Mouse (Mus musculus): ENCODE measurements around the gene Rnf43.

Gene Rnf43

DNA sequence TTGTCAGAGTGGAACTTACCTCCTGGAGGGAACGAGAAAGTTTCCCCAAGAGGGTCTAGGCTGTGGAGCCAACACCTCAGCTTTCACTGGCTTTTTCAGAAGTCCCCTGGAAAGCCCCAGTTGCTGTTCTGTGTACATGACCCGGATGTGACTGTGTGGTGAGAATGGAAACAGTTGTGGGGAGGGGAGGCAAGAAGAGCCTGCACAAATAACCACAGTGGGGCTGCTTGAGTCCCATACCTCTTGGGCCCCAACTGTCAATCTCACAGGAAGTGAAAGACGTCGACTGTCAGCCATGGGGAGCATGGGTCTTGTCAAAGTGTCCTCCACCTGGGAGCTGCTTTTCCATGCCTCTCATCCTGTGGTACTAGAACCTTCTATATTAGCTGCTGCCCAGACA is 82.4 kb downstream of the Rnf43 start:
- DNase-seq (ENCODE audit: low read depth, low spot score): no peak

DNA sequence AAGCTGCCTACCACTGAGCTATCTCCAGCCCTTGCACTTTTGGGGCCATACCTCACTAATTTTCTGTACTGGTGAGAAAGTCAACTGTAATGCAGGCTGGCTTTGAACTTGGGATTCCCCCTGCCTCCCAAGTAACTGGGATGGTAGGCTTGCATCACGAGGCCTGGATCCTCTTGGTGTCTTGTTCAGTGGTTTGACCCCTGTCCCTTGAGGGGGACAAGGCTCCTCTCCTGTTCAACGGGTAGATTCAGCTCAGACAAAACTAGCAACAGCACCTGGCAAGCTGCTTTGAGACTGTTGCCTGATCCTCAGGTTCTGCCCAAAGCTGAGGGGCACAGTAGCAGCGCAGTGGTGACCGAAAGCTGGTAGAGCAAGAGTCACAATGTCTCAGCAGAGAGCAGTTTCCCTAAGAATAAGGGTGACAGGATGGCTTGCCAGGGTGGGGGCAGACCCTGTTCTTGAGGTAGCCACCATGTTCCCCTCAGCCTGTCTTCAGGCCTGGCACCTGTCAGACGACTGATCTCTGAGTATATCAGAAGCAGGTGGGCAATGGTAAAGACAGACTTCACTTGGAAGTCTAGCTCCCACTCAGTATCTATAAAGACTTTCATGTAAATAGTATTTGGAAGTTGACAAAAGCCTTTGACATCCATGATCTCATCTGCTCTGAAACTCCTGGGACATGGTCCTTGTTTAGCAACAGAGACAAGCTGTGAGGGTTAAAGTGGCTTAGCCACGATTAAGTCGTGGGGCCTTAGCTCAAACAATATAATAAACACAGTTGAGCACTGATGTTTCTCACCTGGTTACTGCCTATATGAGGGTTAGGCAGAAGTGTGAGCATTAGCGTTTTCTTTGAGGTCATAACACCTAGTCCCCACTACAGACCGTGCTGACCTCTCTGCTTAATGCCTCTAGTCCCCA is 83.4 kb downstream of the Rnf43 start:
- no peak for DNase-seq (ENCODE audit: low read depth, low spot score)

DNA sequence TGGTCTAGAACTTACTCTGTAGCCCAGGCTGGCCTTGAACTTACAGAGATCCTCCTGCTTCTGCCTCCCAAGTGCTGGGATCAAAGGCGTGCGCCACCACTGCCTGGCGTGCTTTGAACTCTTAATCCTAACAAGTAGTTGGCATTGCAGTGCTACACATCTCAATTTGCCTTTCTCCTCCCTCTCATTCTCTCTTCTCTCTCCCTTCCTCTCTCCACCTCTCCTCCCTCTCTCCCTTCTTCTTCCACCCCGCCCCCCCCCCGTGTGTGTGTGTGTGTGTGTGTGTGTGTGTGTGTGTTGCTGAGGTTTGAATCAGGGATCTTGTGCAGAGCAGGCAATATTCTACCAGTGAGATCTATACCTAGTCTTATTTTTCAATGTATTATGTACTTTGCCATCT is 84.8 kb downstream of the Rnf43 start:
- no peak for DNase-seq (ENCODE audit: low read depth, low spot score)

- DNase-seq (ENCODE audit: low read depth, low spot score): no peak
Measured at GRCm38 (mm10) chr11:87747716-87748115, 85.2 kb downstream of the Rnf43 start.

GRCm38 (mm10) chr11:87748132-87749119 is 85.9 kb downstream of the Rnf43 start:
- no peak for DNase-seq (ENCODE audit: low read depth, low spot score)

DNA sequence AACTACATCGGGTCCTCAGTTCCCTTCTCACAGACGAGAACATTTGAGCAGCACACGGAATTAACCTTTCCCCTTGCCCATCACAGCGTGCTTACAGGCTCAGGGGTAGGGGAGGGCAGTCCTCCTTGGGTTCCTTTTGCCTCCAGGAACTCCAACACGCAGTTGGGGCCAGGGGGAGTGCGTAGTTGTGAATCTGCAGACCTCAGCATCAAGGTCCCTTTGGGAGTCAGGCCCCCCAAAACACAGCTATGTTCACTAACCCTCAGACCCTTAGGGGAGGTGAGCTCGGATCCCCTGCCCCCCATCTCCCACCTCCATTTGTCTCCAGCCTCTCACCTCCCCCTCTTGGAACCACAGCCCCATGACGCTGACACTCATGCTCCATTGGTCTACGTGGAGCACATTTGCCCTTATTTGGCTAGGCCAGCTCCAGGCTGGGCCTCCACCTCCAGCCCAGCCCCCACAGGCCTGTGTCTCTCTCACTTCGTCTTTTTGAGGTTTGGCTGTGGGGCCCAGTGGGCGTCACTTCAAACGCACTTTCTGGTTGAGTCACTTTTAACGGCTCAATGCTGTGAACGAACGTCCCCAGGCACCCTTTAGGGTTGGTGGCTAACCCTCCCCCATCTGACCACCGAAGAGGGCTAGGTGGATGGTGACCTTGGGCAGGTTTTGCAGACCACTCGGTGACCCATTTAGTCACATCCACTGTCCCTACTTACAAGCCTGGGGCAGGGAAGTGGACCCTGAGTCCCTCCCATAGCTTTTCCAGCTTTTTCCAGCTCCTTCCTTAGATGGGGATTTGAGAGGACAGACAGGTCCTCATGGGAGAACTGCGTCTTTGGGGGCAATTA is 86.9 kb downstream of the Rnf43 start:
- no peak for DNase-seq (ENCODE audit: low read depth, low spot score)

DNA sequence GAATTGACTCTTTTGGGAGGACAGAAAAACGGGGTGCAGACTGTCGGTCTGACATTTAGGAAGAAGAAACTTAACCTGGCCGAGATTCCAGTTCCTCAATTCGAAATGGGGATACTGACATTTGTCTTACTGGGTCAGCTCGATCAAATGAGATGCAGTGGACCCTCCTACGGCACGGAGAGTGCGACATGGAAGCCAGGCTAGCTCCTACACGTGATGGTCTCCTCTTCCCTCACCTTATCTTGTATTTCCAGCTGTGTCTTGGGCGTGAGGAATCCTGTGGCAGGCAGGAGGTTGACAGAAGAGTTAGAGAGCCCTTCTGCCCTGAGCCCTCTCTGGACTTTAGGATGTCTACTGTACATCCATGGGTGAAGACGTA is 87.5 kb downstream of the Rnf43 start:
- DNase-seq (ENCODE audit: low read depth, low spot score): no peak

DNA sequence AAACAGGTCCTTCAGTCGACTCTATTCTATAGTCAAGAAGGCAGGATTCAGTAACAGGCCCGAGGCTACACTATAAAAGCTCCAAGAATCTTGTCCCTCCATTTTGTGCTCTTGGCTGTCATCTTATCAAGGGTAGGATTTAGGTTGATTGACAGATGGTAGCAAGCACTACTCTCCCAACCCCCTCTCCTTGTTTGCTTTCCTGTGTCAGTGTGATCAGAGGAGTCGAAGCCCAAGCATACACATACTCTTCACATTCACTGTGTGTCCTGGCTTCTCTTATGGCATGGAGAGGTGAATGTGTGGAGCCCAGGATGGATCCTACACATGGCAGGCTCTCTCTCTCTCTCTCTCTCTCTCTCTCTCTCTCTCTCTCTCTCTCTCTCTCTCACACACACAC is 88.0 kb downstream of the Rnf43 start:
- no peak for DNase-seq (ENCODE audit: low read depth, low spot score)

DNA sequence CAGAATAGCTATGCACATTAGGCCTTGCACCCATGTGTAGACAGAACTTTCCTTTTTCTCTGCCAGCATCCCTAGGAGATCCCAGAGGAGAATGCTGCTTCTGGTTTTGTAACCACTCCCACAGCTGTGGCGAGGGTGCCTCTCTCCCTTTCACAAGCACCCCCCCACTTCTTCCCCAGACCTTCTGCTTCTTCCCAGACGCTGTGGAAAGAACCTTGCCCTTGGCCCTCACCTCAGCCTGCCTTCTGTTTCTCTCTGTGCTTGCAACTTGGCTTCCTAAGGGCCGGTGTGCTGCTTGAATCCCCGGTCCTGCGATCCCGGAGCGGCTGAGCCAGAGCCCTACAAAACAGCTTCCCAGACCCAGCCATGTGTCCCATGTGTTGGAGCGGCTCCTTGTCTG is 88.5 kb downstream of the Rnf43 start:
- no peak for DNase-seq (ENCODE audit: low read depth, low spot score)

GRCm38 (mm10) chr11:87751491-87751966 is 89.0 kb downstream of the Rnf43 start:
- no peak for DNase-seq (ENCODE audit: low read depth, low spot score)

- no peak for DNase-seq (ENCODE audit: low read depth, low spot score)
Measured at GRCm38 (mm10) chr11:87752307-87752706, 89.8 kb downstream of the Rnf43 start.

DNA sequence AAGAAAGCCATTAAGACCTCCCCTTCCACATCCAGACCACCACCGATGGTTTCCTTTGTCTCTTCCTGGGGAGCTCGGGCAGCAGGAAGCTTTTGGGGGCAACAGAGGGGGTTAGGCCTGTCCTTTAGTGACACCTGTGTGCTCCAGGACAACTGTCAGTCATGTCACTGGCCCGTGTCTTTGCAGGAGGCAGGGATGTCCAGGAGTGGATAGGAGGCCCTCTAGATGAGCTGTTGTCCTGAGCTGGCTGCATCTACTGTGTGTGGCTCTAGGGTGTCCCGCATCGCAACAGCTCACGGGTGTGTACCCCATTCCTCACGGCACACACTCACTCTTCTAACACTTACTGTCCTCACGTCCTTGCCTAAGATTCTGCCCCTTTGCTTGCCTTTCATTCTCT is 90.7 kb downstream of the Rnf43 start:
- no peak for DNase-seq (ENCODE audit: low read depth, low spot score)

DNA sequence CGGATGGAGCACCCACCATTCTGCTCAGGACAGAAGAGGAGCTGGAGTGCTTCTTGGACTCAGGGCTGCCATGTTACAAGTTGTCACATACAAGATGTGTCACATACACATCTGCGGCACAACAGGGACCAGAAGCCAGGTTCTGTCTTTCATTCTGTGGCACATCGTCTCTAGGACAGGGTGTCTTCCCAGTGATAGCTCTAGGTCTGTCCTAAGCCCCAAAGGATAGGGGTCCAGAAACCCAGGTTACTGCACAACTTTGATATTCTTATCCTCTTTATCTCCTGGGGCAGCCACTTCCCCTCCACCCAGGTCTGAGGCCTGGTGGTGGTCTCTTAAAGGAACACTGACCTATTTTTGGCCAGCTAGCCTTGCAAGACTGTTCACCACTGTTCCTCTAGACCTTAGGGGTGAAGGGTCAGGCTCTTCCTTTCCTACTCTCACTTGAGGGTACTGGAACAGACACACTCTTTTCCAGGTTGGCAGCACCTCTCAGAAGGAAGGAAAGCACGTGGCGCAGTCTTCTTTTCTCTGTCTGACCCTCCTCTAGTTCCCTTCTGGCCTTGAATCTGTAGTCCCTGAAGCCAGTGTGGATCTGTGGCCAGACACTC is 91.5 kb downstream of the Rnf43 start:
- DNase-seq (ENCODE audit: low read depth, low spot score): no peak

DNA sequence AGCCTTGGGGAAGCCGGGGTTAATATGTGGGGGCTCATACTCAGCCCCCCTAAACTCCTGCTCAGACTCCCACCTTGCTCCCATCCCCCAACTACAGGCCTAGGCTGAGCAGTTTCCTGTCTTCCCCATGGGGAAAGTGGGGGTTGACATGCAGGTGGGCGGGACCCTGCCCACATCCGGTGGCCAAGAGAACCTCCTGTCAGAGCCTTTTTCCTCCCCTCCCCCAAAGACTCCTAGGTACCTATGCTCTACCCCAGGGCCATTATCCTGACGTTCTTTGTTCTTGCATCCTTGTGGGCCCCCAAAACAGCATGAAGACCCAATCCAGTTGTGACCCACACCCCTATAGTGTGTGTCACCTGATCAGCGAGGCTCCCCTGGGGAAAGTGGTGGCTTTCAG is 92.1 kb downstream of the Rnf43 start:
- no peak for DNase-seq (ENCODE audit: low read depth, low spot score)

DNA sequence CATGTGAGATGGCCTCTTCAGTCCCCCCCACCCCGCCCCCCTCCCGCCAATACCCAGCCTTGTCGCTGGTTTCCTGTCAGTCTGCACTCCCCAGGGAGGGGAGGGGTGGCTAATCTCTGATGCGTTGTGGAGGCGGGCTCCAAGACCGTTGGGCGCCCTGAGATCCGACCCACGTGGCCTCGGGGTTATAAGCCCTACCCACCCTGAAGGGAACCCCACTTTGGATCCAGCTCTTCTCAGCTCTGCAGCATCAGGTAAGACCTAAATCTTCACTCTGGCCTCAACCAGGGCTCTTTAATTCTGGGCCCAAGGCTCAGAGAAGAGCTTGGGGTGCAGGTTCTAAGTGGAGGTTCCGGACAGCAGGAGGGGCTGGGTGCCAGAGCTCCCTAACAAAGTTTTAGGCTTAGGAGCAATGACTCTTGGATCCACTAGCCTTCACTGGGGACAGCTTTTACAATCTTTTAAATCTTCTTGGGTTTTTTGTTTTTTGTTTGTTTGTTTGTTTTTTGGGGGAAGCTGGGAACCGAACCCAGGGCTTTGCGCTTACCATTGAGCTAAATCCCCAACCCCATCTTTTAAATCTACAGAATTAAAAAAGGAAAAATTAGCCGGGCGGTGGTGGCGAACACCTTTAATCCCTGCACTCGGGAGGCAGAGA is 93.0 kb downstream of the Rnf43 start:
- DNase-seq (ENCODE audit: low read depth, low spot score): no peak

DNA sequence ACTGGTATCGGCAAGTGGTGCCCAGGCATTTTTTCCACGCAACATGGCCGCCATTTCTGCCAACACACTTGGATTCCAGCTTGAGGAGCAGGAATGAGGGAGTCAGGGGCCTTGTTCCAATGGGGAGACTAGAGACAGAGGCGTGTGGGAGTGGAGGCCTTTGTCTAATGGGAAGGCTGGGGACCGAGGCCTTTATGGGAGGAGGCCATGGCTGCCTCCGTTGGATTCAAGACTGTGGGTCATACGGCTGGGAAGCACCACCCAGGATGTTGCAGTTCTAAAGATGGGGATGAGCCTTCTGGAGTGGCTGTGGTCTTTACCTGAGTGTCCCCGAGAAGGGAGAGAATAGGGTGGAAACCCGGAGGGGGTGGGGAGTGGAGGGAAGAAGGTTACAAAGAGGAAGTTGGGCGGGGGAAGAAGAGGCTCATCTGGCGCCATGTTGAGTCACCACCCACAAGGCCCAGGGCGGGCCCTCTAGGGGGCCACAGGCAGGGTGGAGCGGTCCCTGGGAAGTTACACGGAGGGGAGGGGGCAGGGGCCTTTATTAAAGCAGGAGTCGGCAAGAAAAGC is 93.8 kb downstream of the Rnf43 start:
- DNase-seq (ENCODE audit: low read depth, low spot score): no peak

DNA sequence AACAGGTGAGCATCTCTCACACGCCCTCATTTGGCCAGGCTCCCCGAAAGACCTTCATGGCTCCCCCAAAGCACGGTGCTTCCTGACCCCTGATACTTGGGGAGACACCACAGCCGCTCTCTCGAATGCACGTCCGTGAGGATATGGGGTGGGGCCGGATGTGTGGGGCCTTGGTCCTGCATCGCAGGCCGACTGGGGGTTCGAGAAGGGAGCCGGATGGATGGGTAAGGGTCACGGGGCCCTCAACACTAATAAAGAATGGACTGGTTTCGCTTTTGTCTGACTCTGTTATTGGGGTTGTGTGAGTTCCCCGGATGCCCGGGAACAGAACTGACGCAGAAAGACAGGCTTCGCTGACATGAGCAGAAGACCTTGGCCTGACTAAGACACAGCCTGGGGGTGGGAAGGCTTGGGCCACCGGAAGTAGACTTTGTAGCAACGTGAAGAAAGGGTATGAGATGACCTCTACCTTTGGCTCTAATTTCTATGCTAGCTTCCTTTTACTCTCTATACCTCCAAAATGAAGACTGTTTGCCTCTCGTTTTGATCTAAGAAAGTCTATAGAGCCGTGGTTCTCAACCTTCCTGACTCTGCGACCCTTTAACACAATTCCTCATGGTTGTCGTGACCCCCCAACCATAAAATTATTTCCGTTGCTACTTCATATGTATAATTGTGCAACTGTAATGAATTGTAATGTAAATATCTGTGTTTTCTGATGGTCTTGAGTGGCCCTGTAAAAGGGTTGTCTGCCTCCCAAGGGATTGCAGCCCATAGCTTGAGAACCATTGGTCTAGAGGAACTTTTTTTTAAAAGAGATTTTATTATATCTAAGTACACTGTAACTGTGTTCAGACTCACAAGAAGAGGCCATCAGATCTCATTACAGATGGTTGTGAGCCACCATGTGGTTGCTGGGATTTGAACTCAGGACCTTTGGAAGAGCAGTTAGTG is 94.8 kb downstream of the Rnf43 start:
- DNase-seq (ENCODE audit: low read depth, low spot score): no peak

DNA sequence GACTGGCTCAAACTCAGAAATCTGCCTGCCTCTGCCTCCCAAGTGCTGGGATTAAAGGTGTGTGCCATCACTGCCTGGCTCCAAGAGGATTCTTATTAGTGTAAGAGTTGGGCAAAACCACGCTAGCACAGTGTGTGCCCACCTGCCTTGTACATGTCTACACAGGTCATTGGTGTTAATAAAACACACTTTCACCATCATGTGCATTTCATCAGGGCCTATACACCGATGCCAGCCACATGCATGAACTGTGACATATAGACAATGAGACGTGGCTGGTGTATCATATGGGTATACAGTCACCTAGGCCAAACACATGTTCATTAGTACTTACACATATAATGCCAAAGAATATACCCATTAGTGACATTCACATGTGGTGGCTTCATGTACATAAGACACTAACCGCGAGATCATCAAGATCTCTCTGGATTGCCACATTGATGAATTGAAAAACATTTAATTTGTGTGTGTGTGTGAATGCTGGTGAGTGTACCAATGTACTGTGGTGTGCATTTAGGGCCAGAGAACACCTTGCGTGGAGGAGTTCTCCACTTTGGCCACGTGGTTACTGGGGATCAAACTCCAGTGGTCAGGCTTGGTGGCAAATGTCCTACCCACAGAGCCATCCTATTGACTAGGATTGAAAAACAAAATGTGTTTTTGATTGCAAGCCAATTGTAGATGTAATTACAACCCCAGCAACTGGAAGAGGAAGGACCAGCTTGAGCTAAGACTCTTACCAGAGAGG is 95.8 kb downstream of the Rnf43 start:
- no peak for DNase-seq (ENCODE audit: low read depth, low spot score)

Measured in retina, postnatal 7 days (tissue).